In genomic region chr5:108072301-108072700, GRCm38 (mm10) we compare ENCODE assay signal across 26 mouse cellular contexts.
"Had no signal": no experiment of that assay in that cellular context is flagged by ENCODE, and none has a peak within 500 bp of the region (broad histone marks: within the 10 kb centered on the region; RNA-seq: fewer than 3 reads in every experiment).

No protein-coding gene starts in this region.

- DNase-seq: cerebellum, adult 8-10 months; cerebellum, adult 9-10 months; cerebellum, adult 9-11 months; cerebellum, postnatal 10 days; cerebellum, postnatal 14 days; cerebellum, postnatal 25 days; cerebellum, postnatal 36 days; embryo, embryonic 11 days; forebrain, postnatal 0 days; gastrocnemius, adult 2 months; gastrocnemius, postnatal 10 days; gastrocnemius, postnatal 14 days; gastrocnemius, postnatal 25 days; gastrocnemius, postnatal 36 days; heart, adult 18-20 months; heart, adult 2 months had no signal

- H3K27me3 ChIP-seq: embryonic facial prominence, embryonic 12.5 days; embryonic facial prominence, embryonic 13.5 days; embryonic facial prominence, embryonic 15.5 days; forebrain, embryonic 12.5 days; forebrain, embryonic 13.5 days; forebrain, embryonic 15.5 days had no signal

- H3K9me3 ChIP-seq: embryonic facial prominence, embryonic 13.5 days; embryonic facial prominence, embryonic 15.5 days; forebrain, embryonic 12.5 days; forebrain, embryonic 15.5 days had no signal

- H3K27ac ChIP-seq: embryonic facial prominence, embryonic 10.5 days; embryonic facial prominence, embryonic 12.5 days; embryonic facial prominence, embryonic 13.5 days; embryonic facial prominence, embryonic 15.5 days; forebrain, embryonic 10.5 days; forebrain, embryonic 12.5 days; forebrain, embryonic 13.5 days; forebrain, embryonic 15.5 days; gastrocnemius, adult 2 months; heart, adult 2 months had no signal

- ATAC-seq: forebrain, embryonic 13.5 days; forebrain, embryonic 15.5 days; forebrain, embryonic 16.5 days; forebrain, postnatal 0 days had no signal

- H3K9ac ChIP-seq: embryonic facial prominence, embryonic 12.5 days; embryonic facial prominence, embryonic 13.5 days; embryonic facial prominence, embryonic 15.5 days; forebrain, embryonic 12.5 days; forebrain, embryonic 13.5 days; forebrain, embryonic 15.5 days; forebrain, postnatal 0 days had no signal

- H3K4me1 ChIP-seq: embryonic facial prominence, embryonic 12.5 days had no signal

- H3K4me3 ChIP-seq: embryonic facial prominence, embryonic 10.5 days; embryonic facial prominence, embryonic 12.5 days; embryonic facial prominence, embryonic 13.5 days; embryonic facial prominence, embryonic 15.5 days; erythroblast, embryonic 14.5 days; forebrain, embryonic 10.5 days; forebrain, embryonic 12.5 days; forebrain, embryonic 13.5 days; forebrain, embryonic 15.5 days; gastrocnemius, adult 2 months; heart, adult 2 months had no signal

- H3K4me2 ChIP-seq: embryonic facial prominence, embryonic 12.5 days; embryonic facial prominence, embryonic 13.5 days; embryonic facial prominence, embryonic 15.5 days; forebrain, embryonic 12.5 days; forebrain, embryonic 13.5 days; forebrain, embryonic 15.5 days had no signal
